Mouse (Mus musculus): ENCODE measurements around the gene Rtl4. TPM values are rescaled to one million over a fixed set of nuclear protein-coding genes. Genes with fewer than 3 reads are reported as not detected.

The Rtl4 gene
- polyA plus RNA-seq, 1 experiment = 0.56 TPM

- peak; percentile 26 for DNase-seq (ENCODE audit: low read depth)
Measured at GRCm38 (mm10) chrX:145089802-145090201, 401.1 kb downstream of the Rtl4 start.

DNA sequence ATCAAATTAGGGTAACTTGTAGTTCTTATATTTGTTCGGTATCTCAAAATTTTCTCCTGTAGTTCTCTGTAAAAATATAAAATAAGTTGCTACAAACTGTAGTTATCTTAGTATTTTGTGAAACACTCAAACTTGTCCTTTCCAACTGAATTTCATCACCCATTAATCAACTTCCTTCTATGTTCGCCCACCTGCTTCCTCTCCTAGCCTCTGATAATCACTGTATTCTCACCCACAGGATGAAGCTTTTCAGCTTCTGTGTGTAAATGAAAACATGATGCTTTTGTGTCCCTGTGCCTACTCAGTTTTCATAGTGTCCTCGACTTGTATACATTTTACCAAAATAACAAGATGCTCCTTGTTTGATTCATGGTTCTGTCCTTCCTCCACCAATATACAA is 401.7 kb downstream of the Rtl4 start:
- no peak for TF ChIP-seq POLR2A (IDR thresholded peaks at IDR 0.05; ENCODE audit: borderline replicate concordance, extremely low read depth, insufficient read depth, insufficient read length, poor library complexity, severe bottlenecking)
- no peak for TF ChIP-seq CTCF (IDR thresholded peaks at IDR 0.05; ENCODE audit: borderline replicate concordance, extremely low read depth, insufficient read depth, insufficient read length)
- no peak for DNase-seq (ENCODE audit: low read depth)

More at GRCm38 (mm10) chrX:145089802-145090201, 401.1 kb downstream of the Rtl4 start:
- no peak for TF ChIP-seq POLR2A (IDR thresholded peaks at IDR 0.05; ENCODE audit: borderline replicate concordance, extremely low read depth, insufficient read depth, insufficient read length, poor library complexity, severe bottlenecking)
- no peak for TF ChIP-seq CTCF (IDR thresholded peaks at IDR 0.05; ENCODE audit: borderline replicate concordance, extremely low read depth, insufficient read depth, insufficient read length)

DNA sequence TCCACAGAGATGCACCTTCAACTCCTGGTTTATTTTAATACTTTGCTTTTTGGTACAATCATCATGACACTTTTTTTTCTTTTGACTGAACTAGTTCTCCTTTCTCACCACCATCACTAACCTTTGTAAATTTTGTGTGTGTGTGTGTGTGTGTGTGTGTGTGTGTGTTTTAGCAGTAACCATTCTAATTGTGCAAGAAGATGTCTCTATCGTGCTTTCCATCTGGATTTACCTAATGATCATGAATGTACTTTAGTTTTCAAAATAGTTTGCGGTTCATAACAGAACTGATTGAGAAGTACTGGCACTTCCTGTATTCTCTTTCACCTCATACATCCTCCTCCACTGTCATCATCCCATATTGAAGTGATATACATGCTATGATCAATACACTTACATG is 402.3 kb downstream of the Rtl4 start:
- TF ChIP-seq POLR2A (IDR thresholded peaks at IDR 0.05; ENCODE audit: borderline replicate concordance, extremely low read depth, insufficient read depth, insufficient read length, poor library complexity, severe bottlenecking) = no peak
- TF ChIP-seq CTCF (IDR thresholded peaks at IDR 0.05; ENCODE audit: borderline replicate concordance, extremely low read depth, insufficient read depth, insufficient read length) = no peak
- DNase-seq (ENCODE audit: low read depth) = no peak

Other genes with a start within 250 kb of the Rtl4 start
- gene Trpc5os, start 232.3 kb upstream of the Rtl4 start, polyA plus RNA-seq (2012; rRNA removed) = not detected in 2 replicates
- gene Trpc5, start 727 bp upstream of the Rtl4 start, polyA plus RNA-seq (2012; rRNA removed) = 1.1 and 2.7 TPM in 2 replicates

All from brain, embryonic 14.5 days (tissue).